Mouse (Mus musculus): Measurements from ENCODE around the gene Il4i1.
A peak's percentile ranks its signal among the peaks of the same experiment; 100 is the strongest.
"Not testable (repeated sequence)": the region's sequence is repeated elsewhere in the genome, so short reads cannot be mapped to it uniquely, and the experiment has no call there.

The Il4i1 gene

DNA sequence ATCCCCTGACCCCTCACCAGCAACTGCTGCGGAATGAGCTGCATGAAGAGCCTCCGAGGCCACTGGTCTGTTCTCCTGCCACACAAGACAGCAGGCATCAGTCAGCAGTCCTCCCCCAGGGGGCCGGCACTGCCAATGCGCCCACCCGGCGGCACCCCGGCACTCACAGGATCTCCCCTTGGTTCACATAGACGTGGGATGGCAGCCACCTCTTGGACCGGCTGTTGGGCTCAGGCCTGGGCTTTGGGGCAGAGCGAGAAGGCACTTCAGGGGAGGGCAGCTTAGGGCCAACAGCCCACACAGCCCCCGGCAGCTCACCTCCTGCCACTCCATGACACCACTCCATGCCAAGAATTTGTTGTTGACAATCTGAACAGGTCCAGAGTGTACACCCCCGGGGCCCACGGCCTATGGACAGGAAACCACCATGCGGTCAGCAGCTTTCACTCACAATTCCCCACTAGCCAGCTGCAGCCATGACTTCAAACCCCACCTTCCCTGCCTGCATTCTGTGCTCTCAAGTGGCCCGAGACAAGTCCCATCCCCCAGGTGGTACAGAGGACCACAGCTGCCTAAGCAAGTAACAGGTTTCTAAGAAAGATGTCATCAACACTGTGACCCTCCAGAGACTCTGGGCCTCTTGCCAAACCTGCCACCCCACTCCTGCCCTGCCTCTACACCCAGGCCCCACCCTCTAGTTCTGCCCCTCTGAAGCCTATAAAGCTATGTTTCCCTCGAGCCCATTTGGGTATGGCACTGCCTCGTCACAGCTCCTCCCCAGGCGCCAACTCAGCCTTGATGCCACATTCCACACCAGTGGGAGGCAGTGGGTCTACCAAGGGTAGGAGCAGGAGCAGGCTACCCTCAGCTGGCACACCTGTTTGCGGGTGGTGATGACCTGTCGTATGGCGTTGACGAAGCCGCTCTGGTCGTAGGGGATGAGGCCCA is 48.7 kb downstream of the Il4i1 start:
- DNase-seq (ENCODE audit: low read depth), result no peak

DNA sequence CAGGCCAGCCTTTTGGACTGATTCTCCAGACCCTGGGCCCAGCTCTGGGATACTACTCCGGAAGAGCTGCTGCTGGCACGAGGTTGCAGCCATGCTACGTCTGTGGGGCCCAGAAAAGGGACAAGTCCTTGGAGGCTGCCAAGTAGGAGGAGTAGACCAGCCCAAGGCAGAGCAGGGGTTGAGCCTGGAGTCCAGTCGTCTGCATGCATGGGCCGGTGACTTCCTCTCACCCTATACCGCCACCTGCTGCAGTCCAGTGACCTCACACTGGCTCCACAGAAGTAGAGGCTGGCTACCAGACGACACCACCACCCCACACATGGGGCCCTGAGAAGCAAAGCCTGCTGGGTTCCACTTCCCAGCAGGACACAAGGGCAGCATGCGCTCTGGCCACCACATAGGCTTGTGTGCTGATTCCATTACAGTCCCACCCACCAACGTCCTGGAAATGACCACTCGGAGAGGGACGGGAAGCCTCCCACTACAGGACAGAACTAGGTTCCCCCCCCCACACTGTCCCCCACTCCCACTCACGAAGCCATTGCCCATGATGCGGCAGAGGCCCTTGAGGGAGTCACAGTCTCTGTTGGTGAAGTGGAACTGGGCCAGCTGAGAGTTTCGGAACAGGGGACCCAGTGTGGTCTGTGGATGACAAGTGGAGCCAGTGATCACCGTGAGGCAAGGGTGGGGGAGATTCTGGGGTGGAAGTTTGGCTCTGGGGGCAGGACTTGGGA is 50.3 kb downstream of the Il4i1 start:
- no peak for DNase-seq (ENCODE audit: low read depth)

DNA sequence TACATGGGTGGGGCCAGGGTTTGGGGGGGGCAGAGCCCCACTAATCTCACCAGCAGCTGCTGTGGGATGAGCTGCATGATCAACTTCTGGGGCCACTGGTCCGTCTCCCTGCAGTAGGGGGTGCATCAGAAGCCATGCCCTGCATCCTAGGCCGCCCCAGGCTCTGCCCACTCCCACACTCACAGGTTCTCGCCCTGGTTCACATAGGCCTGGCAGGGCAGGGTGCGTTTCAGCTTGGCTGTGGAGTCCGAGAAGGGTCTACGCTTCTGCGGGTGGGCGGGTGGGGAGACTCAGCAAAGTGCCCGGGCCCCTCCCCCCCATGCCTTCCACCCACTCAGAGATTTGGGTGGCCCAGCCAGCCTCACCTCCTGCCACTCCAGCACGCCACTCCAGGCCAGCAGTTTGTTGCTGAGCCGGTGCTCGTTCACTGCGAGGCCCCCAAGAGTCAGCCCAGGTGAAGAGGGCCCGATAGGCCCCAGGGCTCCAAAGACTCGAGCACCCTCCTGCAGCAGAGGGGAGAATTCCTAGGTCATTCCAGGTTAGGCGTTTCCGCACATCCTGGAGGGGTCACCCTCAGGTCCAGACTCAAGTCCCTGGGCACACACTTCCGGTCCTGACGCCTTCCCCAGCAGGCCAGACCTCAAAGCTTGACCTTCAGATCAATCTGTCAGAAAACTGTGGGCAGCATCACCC is 51.0 kb downstream of the Il4i1 start:
- no peak for DNase-seq (ENCODE audit: low read depth)

DNA sequence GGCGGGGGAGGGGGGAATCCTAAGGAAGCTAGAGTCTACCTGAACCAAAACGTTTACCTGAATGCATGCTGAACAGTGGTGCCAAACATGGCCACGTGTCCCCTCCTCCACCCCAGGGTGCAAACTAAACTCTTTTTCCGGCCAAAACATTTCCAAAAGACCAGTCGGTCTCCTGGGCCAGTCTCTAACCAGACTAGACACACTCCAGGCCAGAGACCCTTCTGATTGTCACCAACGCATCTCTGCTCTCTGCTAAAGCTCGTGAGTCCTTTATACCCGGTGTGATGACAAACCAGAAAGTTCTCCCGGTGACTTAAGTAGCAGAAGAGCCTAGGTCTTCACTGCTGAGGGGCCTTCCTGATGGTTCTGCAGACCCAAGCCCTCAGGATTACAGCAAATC is 51.6 kb downstream of the Il4i1 start:
- no peak for DNase-seq (ENCODE audit: low read depth)

DNA sequence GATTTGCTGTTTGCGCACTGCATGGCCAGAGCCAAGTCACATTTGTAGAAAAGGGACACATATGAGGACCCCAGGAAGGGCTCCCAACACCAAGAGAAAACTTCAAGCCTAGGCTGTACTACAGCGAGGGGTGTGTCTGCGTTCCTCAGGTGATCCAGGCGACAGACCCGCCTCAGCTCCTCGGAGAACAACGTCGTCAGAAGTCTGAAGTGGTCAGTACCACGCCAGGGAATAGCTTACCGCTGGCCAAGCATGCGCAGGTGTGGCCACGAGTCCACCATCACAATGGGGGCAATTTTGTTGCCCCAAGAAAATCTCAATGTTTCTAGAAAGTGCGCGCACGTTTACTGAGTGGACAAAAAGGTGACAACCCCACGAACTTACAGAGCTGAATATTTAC is 52.3 kb downstream of the Il4i1 start:
- DNase-seq (ENCODE audit: low read depth), result no peak

DNA sequence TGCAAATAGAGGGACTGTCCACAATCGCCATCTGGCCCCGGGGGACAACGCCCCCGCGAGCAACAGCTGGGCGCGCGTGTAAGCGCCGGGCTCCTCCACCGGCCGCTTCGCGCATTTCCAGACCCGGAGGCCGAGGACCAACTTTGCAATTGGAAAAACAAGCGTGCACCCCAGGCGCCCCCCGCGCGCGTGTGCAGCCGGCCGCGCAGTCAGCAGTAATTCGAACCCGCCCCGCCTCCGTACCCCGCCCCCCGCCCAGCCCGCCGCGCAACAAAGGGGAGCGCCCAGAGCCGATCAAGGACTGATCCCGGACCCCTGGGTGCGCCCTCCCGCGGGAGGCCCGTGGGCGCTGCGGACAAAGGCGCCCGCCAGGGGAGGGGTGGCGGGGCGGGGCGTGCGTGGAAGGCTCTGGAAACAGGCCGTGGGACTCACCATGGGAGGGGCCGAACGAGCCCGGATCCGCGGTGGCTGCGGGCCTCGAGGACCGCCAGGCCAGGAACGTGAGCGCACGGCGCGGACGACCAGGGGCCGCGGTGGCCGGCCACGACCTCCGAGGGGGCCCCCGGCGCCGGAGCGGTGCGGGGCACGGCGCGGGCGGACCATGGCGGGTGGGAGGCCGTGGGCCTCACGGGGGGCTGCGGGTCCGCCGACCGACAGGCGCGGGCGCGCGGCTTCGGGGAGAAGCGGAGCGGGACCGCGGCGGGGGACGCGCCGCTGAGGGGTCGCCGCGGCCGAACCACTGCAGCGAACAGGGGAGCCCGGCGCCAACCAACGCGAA is 52.9 kb downstream of the Il4i1 start:
- DNase-seq (ENCODE audit: low read depth), result peak; percentile 57

DNA sequence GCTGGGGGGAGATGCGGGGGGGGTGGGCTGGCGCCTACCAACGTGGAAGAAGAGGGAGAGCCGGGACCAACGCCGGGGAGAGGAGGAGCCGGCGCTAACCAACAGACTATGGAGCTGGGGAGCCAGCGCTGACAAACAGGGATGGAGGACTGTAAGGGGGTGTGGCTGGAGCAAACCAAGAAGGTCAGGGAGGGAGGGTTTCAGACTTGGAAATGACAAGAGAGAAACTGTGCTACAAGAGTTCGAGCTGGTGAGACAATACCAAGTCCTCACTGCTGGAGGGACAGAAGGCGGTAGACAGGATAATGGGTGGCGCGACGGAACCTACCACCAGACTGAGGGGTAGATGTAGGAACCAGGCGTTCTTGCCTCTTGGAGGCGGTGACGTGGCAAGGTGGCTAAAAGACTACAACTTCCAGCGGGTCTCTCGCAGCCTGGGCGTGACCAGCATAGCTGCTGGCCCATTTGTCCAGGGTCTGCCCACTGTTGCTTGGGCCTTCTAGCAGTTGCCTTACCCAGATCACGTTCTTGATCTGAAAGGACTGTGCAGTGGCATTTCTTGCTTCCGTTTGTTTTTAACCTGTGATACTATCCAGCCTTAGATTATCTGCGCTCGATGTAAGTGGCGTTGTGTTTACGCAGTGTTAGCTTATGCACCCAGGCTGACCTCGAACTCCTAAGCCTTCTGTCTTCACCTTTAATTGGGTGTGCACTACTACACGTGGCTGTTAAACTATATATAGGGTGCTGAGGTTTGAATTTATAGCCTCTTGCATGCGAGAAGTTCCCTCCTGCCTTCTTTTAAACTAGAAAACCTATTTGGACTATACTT is 53.7 kb downstream of the Il4i1 start, which contains the start of gene Ptov1:
Ptov1 (minus strand) TSS at position 92 of the 832 bp plus-strand sequence.
- DNase-seq (ENCODE audit: low read depth), result peak; percentile 87

DNA sequence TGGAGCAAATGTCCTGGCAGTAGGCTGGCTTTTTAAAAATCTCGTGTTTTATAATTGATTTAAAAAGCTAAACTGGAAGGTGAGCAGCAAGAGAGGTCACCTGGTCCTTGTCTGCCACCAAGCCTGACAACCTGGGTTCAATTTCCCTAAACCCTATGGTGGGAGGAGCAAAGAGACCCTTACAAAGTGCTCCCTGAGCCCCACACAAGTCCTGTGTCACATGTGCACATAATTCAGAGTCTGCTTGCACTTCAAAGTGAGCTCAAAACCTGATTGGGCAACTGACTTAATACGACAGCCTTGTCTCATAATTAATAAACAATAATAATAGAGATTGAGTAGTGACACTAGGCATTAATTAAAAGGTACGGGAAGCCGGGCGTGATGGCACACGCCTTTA is 54.4 kb downstream of the Il4i1 start:
- DNase-seq (ENCODE audit: low read depth), result no peak

DNA sequence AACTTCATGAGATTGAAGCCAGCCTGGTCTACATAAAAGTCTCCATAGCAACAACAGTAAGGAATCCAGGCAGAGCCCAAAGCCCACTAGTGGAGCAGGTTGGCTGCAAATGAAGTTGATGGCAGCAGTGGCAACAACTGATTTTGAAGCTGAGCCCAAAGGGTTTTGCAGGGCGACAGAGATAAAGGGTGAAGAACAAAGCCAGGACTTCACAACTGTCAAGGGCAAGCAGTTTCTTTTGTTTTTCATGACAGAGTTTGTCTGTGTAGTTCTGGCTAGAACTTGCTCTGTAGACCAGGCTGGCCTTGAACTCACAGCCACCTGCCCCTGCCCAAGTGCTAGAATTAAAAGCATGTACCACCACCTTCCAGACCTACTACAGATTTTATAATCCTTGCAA is 55.0 kb downstream of the Il4i1 start:
- DNase-seq (ENCODE audit: low read depth), result no peak

DNA sequence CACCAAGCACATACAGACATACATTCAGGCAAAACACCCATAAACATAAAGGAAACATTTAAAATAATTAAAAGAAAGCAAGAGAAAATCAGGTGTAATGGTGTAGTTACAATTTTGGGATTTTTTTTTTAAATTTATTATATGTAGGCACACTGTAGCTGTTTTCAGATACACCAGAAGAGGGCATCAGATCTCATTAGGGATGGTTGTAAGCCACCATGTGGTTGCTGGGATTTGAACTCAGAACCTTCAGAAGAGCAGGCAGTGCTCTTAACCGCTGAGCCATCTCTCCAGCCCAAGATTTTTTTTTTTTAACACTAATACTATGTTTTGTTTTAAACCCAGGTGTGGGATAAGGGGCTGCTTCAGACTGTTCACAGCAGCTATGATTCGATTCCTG is 55.6 kb downstream of the Il4i1 start:
- DNase-seq (ENCODE audit: low read depth), result not testable (repeated sequence)

DNA sequence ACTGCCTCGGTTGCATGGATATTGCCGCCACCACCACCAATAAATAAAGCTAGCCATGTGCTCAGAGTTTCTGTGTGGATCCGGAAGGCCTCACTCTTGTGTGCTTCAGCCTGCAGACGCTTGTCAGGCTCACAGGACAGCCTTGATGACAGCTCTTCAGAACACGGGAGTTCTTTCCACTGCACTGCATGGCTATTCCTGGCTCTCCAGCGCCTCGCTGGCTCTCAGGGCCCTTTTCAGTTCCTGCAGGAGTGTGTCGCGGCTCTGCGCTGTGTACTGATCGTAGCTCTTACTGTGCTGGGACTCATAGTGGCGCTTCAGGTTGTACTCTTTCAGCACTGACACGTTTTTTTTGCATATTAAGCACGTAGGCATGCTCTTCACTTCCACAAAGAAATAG is 61.6 kb downstream of the Il4i1 start:
- DNase-seq (ENCODE audit: low read depth), result no peak

DNA sequence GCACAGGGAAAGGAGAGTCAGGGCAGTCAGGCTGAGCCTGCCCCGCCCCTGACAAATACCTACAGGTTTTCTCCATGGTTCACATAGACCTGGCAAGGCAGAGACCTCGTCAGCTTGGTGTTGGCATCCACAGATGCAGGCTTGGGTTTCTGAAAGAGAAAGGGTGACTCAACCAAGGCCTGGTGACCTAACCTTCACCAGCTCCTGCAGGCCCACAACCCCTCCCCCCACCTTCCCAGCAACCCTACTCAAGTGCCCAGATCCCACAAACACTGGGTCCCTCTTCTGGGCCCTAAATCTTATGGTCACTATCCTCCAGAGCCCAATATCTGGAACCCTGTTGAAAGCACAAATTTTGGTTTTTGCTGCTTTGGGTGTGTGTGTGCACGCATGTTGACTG is 66.8 kb downstream of the Il4i1 start:
- no peak for DNase-seq (ENCODE audit: low read depth)

DNA sequence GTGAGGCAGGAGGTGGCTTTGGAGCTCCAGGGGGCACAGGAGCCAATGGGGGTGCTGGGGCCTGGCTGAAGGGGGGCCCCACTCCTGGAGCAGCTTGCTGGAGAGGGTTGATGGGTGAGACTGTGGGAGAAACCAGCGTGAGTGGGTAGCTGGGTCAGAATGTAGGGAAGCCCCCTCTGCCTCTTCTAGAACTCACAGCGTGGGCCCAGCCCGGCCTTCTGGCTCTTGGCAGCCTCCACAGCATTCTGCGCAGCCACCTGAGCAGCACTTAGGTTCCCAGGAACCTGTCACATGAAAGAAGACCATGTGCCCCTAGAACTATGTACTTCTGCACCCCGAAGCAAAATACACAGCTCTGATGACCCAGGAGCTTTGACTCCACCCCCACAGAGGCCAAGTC is 68.5 kb downstream of the Il4i1 start:
- DNase-seq (ENCODE audit: low read depth), result no peak

DNA sequence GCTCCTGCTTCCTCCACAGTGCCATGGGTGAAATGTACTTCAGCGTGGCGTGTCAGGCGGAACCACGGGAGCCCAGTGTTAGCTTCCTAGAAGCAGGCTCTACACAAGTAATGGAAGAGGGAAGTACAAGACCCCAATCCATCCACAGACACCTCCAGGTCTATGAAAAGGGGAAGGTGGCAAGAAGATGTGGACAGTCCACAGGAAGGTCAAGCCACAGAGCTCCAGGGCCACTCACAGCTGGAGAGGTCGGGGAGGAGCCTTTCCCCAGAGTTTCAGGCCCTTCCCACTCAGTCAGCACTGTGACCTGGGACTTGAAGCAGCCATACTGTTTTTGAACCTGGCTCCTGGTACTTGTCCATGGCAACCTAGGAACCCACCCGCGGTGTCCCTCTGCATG is 70.8 kb downstream of the Il4i1 start:
- DNase-seq (ENCODE audit: low read depth), result no peak

DNA sequence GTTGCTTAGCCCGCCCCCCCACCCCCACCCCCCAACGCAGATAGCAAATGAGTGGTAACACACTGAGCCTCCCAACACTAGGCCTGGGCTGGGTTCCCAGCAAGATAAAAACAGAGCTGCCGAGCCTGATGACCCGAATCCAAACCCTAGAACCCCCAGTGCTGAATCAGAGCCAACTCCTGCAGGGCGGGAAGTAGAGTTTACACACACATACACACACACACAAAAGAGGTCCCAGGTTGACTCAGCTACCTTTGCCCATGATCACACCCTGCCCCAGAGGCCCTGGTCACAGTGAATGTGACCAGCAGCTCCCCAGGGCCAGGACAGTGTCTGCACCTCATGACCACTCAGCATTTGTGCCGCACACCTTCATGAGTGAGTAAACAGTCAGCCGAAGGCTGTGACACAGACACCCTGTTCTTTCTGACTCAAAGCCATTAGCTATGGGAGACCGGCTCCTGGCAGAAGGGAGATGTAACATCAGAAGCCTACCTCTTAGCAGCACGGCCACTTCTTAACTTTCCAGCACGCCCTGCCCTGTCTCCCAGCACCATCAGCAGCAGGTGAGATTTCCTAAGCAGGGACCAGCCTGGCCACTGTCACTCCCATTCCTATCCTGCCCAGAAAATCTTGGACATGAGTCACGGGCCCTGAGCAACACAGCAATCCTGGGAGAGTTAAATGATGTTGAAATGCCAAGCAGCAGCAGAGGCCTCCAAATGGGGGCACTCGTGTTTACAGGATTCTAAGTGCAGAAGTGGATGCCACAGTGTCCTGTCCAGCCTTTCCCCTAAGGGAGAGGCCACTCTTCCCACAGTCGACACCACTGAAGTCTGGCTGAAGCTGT is 72.3 kb downstream of the Il4i1 start:
- no peak for DNase-seq (ENCODE audit: low read depth)

DNA sequence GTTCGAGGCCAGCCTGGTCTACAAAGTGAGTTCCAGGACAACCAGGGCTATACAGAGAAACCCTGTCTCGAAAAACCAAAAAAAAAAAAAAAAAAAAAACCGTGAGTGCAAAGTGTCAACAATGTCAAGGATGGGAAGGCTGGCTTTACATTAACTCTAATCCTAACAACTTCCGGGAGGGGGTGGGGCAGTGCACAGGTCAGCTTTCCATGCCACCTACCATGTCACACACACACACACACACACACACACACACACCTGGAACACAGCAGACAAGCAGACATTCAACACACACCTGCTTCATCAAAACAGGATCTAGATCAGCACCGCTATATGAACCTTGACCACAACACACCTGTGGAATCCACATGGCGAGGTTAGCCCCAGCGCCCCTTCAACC is 74.0 kb downstream of the Il4i1 start:
- DNase-seq (ENCODE audit: low read depth), result no peak
